Mouse (Mus musculus) forebrain, embryonic 11.5 days (tissue): ENCODE results near the gene Ccl1. TPM values are rescaled to one million over a fixed set of nuclear protein-coding genes. Genes with fewer than 3 reads are reported as not detected.

ENCODE experiments used
- ATAC-seq: fragments of 200-750 bp; cut with Nextera tagmentation; replicated peaks from 2 replicates; pipeline ENCODE4 v1.8.0; 2017; ENCODE audit warnings: moderate TSS enrichment; ENCODE audit not compliant: low FRiP score
- DNase-seq: peaks from one replicate; pipeline ENCODE4 v3.0.0-alpha.2; 2017; ENCODE audit warnings: low spot score
- H3K27ac ChIP-seq: fragments of 300-500 bp; sonication (generic); 2 replicates; pipeline ENCODE4 v1.5.1; 2014; ENCODE audit warnings: low read depth, low read length
- H3K27me3 ChIP-seq: fragments of 300-500 bp; sonication (generic); 2 replicates; pipeline ENCODE4 v1.6.1; 2014; ENCODE audit warnings: mild to moderate bottlenecking, low read length, mixed read lengths; ENCODE audit not compliant: control insufficient read depth, insufficient read depth
- H3K36me3 ChIP-seq: fragments of 300-500 bp; sonication (generic); 2 replicates; pipeline ENCODE4 v1.6.1; 2014; ENCODE audit warnings: mild to moderate bottlenecking, low read length, moderate library complexity, mixed read lengths; ENCODE audit not compliant: control insufficient read depth, insufficient read depth
- H3K4me1 ChIP-seq: fragments of 300-500 bp; sonication (generic); replicated peaks from 2 replicates; pipeline ENCODE4 v1.6.1; 2014; ENCODE audit warnings: low read length, mixed read lengths; ENCODE audit not compliant: control insufficient read depth, insufficient read depth
- H3K4me2 ChIP-seq: fragments of 300-500 bp; sonication (generic); 2 replicates; pipeline ENCODE4 v1.6.1; 2014; ENCODE audit warnings: low read depth, mild to moderate bottlenecking, low read length, moderate library complexity, mixed read lengths; ENCODE audit not compliant: severe bottlenecking
- H3K4me3 ChIP-seq: fragments of 300-500 bp; sonication (generic); 2 replicates; pipeline ENCODE4 v1.5.1; 2014; ENCODE audit warnings: low read depth, low read length
- H3K9ac ChIP-seq: fragments of 300-500 bp; sonication (generic); 2 replicates; pipeline ENCODE4 v1.6.1; 2014; ENCODE audit warnings: low read length
- H3K9me3 ChIP-seq: fragments of 300-500 bp; sonication (generic); 2 replicates; pipeline ENCODE4 v1.6.1; 2016; ENCODE audit warnings: low read length, mixed read lengths; ENCODE audit not compliant: control insufficient read depth
- WGBS: fragments of 180-500 bp; shearing (Covaris S2); extraction: QIAGEN DNeasy Blood & Tissue Kit; methylation state at CpG from one replicate; pipeline ENCODE4 v1.1.7; 2014; 5-methylcytosine and 5-hydroxymethylcytosine counted together
- polyA plus RNA-seq: library from polyadenylated mRNA; unstranded; fragments of >200 nt; fragmentation: Nextera tagmentation; extraction: Ambion mirVana; gene quantifications from 2 replicates; pipeline ENCODE4 v1.2.1, GENCODE M21; 2014

The Ccl1 gene
- polyA plus RNA-seq, 1 experiment from 2014 or later, result not detected

GRCm38 (mm10) chr11:82226976-82227375, 78.5 kb downstream of the Ccl1 start:
- Histone ChIP-seq H3K36me3 (no peaks in the 10 kb centered on the region), H3K4me2 (no peak overlapping the region), H3K27me3 (no peaks in the 10 kb centered on the region), H3K27ac (no peak overlapping the region), H3K4me1 (no peaks in the 10 kb centered on the region), H3K9ac (no peak overlapping the region), H3K4me3 (no peak overlapping the region), H3K9me3 (no peaks in the 10 kb centered on the region)
- ATAC-seq (no peak), DNase-seq (no peak)
- 67% methylated on average over 9 of the region's 9 CpGs for WGBS

- Histone ChIP-seq H3K9me3 (no peaks in the 10 kb centered on the region), H3K9ac (no peak overlapping the region), H3K4me3 (no peak overlapping the region), H3K27ac (no peak overlapping the region), H3K36me3 (no peaks in the 10 kb centered on the region), H3K4me2 (no peak overlapping the region), H3K27me3 (no peaks in the 10 kb centered on the region), H3K4me1 (no peaks in the 10 kb centered on the region)
- ATAC-seq (no peak), DNase-seq (no peak)
- WGBS, result 72% methylated on average over 8 of the region's 8 CpGs
These were observed 79.6 kb downstream of the Ccl1 start for GRCm38 (mm10) chr11:82225936-82226335.

GRCm38 (mm10) chr11:82216531-82216930, 89.0 kb downstream of the Ccl1 start:
- Histone ChIP-seq H3K27me3 (no peaks in the 10 kb centered on the region), H3K4me1 (no peaks in the 10 kb centered on the region), H3K4me3 (no peak overlapping the region), H3K9me3 (no peaks in the 10 kb centered on the region), H3K9ac (no peak overlapping the region), H3K27ac (no peak overlapping the region), H3K36me3 (no peaks in the 10 kb centered on the region), H3K4me2 (no peak overlapping the region)
- ATAC-seq (no peak), DNase-seq (no peak)
- WGBS, result 46% methylated on average over 2 of the region's 2 CpGs

GRCm38 (mm10) chr11:82214405-82214804, 91.1 kb downstream of the Ccl1 start:
- Histone ChIP-seq H3K9ac (no peak overlapping the region), H3K4me1 (no peaks in the 10 kb centered on the region), H3K27me3 (no peaks in the 10 kb centered on the region), H3K36me3 (no peaks in the 10 kb centered on the region), H3K9me3 (no peaks in the 10 kb centered on the region), H3K27ac (no peak overlapping the region), H3K4me2 (no peak overlapping the region), H3K4me3 (no peak overlapping the region)
- WGBS, result 87% methylated on average over 4 of the region's 4 CpGs
- DNase-seq (no peak), ATAC-seq (no peak)

GRCm38 (mm10) chr11:82206960-82207488, 98.5 kb downstream of the Ccl1 start:
- 92% methylated on average over 2 of the region's 2 CpGs for whole genome bisulfite sequencing
- H3K36me3 ChIP-seq, result no peaks in the 10 kb centered on the region
- no peak overlapping the region for H3K9ac ChIP-seq
- no peak overlapping the region for H3K4me2 ChIP-seq
- no peak overlapping the region for H3K4me3 ChIP-seq
- H3K27me3 ChIP-seq, result no peaks in the 10 kb centered on the region
- no peak overlapping the region for H3K27ac ChIP-seq
- no peaks in the 10 kb centered on the region for H3K9me3 ChIP-seq
- no peak for ATAC-seq
- DNase-seq, result no peak
- H3K4me1 ChIP-seq, result no peaks in the 10 kb centered on the region

- Histone ChIP-seq H3K4me1 (no peaks in the 10 kb centered on the region), H3K4me3 (no peak overlapping the region), H3K9me3 (no peaks in the 10 kb centered on the region), H3K27me3 (no peaks in the 10 kb centered on the region), H3K9ac (no peak overlapping the region), H3K4me2 (no peak overlapping the region), H3K27ac (no peak overlapping the region), H3K36me3 (no peaks in the 10 kb centered on the region)
- ATAC-seq (no peak), DNase-seq (no peak)
- 85% methylated on average over 6 of the region's 6 CpGs for WGBS
These were observed 100.3 kb downstream of the Ccl1 start for GRCm38 (mm10) chr11:82205221-82205620.

GRCm38 (mm10) chr11:82203706-82204105, 101.8 kb downstream of the Ccl1 start:
- H3K27me3 ChIP-seq, result no peaks in the 10 kb centered on the region
- no peak overlapping the region for H3K27ac ChIP-seq
- ATAC-seq (no peak), DNase-seq (no peak)
- H3K36me3 ChIP-seq, result no peaks in the 10 kb centered on the region
- H3K4me1 ChIP-seq, result no peaks in the 10 kb centered on the region
- WGBS, result 95% methylated on average over 3 of the region's 3 CpGs
- no peak overlapping the region for H3K4me2 ChIP-seq
- no peak overlapping the region for H3K4me3 ChIP-seq
- no peaks in the 10 kb centered on the region for H3K9me3 ChIP-seq
- H3K9ac ChIP-seq, result no peak overlapping the region

GRCm38 (mm10) chr11:82197774-82198173, 107.7 kb downstream of the Ccl1 start:
- Histone ChIP-seq H3K9me3 (no peaks in the 10 kb centered on the region), H3K27ac (no peak overlapping the region), H3K9ac (no peak overlapping the region), H3K4me3 (no peak overlapping the region), H3K27me3 (no peaks in the 10 kb centered on the region), H3K4me1 (no peaks in the 10 kb centered on the region), H3K36me3 (no peaks in the 10 kb centered on the region), H3K4me2 (no peak overlapping the region)
- ATAC-seq (no peak), DNase-seq (no peak)
- WGBS, result 85% methylated on average over 3 of the region's 3 CpGs

GRCm38 (mm10) chr11:82194980-82195379, 110.5 kb downstream of the Ccl1 start:
- DNase-seq (no peak), ATAC-seq (no peak)
- Histone ChIP-seq H3K4me2 (no peak overlapping the region), H3K27ac (no peak overlapping the region), H3K9me3 (no peaks in the 10 kb centered on the region), H3K36me3 (no peaks in the 10 kb centered on the region), H3K27me3 (no peaks in the 10 kb centered on the region), H3K9ac (no peak overlapping the region), H3K4me1 (no peaks in the 10 kb centered on the region), H3K4me3 (no peak overlapping the region)
- 70% methylated on average over 2 of the region's 2 CpGs for WGBS
